Mouse (Mus musculus) megakaryocyte, embryonic 14.5 days (primary cell): ENCODE data around the gene Kdsr.

Source experiments
- FLI1 ChIP-seq: IDR thresholded peaks from 2 replicates; pipeline ENCODE4 v1.6.1; 2012; ENCODE audit warnings: low read length, inconsistent platforms, mixed read lengths
- GATA1 ChIP-seq: IDR thresholded peaks from 3 replicates; pipeline ENCODE4 v1.6.1; 2012; ENCODE audit warnings: mixed read lengths, low read length, inconsistent platforms, borderline replicate concordance

GRCm38 (mm10) chr1:106707036-106707880 is 52.3 kb downstream of the Kdsr start:
- TF ChIP-seq GATA1: no peak
- no peak for TF ChIP-seq FLI1
